Mouse (Mus musculus): ENCODE data around the gene Zpr1.
A peak's percentile ranks its signal among the peaks of the same experiment; 100 is the strongest.
"Not testable (repeated sequence)": the region's sequence is repeated elsewhere in the genome, so short reads cannot be mapped to it uniquely, and the experiment has no call there.

Gene Zpr1

DNA sequence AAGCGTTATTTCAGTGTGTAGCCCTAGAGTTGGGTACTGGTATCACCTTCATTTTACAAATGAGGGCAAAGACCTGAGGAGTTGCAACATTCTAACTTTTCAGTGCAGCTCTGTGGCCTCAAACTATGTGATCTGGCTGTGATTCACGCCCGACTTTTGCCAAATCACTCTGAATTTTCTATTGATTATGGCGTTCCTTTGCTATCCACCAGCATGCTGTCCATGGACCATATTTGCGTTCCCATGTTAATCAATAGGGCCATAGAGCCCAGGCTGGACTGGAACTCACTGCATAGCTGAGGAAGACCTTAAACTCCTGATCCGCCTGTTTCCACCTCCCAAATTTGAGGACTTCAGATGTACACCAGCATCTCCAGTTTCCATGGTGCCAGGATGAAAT is 13.8 kb upstream of the Zpr1 start:
- DNase-seq (ENCODE audit: inconsistent age in 2 of 2, low spot score in 1 of 2), result no peak

DNA sequence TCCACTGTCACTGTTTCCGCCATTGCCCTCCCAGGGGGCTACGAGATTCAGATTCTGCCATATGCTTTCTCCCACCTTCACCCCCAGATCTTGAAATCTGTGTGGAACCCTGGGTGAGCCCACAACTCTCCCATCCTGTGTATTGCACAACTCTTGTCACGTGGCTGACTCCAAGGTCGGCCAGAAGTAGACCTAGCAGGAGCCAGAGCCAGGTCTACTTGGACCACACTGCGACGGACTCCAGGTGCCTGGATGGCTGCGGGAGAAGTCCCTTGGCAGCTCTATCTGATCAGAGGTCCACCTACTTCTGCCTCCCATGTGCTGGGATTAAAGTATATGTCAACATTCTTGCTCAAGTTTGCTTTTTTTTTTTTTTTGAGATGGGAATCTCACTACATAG is 11.7 kb upstream of the Zpr1 start:
- peak; percentile 34 to 65 for DNase-seq (ENCODE audit: inconsistent age in 2 of 2, low spot score in 1 of 2)

DNA sequence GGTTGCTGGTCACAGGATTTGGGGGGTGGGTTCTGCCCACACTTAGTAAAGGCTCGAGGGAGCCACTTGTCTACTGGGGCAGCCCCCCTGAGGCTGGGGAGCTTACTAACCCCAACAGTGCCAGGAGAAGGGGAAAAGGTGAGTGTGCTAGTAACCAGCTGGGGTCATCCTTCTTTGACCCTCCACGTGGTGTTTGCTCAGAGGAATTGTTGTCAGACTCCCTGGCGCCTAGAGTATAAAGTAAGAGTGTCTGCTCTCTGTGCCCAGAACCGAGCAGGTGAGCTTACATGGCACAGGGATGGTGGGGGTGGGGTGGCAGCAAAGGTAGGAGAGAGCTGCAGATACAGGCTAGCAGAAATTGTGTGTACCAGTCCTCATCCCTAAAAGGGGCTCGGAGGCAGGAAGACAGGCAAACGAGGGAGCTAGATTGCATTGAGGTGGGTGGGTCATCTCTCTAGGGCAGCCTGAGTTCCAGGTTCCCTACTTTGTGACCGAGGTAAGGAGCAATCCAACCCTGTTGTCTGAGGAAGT is 4.5 kb upstream of the Zpr1 start, which contains the start of gene Apoa5:
Apoa5 (plus strand) TSS at position 291 of the 531 bp plus-strand sequence.
- DNase-seq (ENCODE audit: inconsistent age in 2 of 2, low spot score in 1 of 2), result no peak

DNA sequence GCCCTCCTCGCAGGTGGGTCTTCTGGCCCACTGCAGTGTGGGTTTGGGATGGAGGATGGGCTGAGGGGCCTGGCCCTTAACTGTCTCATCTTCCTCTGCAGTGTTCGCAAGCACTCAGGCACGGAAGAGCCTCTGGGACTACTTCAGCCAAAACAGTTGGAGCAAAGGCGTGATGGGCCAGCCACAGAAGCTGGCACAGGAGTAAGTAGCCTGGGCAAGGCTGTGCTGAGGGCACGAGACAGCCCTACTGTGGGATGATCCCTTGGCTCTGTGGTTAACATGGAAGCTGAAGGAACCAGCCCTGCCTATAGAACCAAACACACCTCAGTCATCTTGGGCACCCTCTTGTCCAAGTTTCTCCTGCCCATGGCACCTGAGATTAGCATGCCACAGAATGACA is 3.7 kb upstream of the Zpr1 start:
- DNase-seq (ENCODE audit: inconsistent age in 2 of 2, low spot score in 1 of 2), result no peak

DNA sequence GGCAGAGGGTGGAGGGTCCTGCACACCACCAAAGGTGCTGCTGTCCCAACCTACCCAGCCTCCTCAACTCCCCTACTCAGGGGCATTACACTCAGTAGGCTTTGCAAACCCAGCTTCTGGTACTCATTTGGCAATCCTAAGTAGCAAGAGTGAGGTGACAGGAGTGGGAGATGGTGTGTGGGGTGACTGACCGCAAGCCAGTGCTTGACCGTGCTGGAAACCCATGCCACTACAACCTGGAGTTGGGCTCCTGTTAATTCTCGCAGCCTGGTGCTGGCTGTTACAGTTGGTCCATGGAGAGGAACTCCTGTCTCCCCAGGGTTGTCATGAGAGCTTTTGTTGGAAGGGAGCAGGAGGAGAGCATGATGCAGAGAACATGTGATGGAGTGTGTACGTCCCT is 2.1 kb upstream of the Zpr1 start:
- no peak for DNase-seq (ENCODE audit: inconsistent age in 2 of 2, low spot score in 1 of 2)

DNA sequence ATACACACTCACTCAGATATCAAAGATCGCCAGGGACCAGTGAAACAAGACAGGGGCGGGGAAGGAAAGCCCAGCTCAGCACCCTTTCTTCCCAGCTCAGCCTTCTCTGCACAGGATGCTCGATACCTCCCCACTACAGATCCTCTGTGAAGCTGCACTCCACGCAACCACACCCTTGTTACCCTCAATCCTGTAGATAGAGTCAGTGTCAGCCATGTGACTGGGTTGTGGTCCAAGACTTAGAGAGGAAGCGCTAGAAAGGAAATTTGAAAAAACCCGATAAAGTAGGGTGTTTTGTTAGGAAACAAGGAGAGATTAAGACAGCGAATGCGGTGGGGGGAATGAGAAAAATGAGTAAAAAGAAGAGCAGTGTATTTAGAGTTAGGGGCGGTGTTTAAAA is 794 bp upstream of the Zpr1 start:
- no peak for DNase-seq (ENCODE audit: inconsistent age in 2 of 2, low spot score in 1 of 2)

DNA sequence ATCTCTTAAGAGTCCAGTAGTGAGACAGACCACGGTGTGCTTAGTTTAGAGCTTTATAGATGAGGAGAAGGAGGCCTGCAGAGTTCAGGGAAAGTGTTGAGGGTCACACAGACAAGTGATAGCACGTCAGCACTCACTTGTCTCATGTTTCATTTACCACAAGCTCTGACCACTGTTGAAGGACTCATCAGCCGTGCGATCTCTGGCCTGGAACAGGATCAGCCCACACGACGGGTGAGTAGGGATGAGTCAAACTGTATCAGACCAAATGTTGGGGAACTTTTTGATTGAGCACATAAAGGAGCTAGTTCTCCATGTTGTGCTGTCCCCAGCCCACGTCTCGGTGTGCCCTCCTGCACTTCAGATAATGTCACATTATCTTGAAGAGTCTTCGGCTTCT is 1.6 kb downstream of the Zpr1 start:
- no peak for DNase-seq (ENCODE audit: inconsistent age in 2 of 2, low spot score in 1 of 2)

DNA sequence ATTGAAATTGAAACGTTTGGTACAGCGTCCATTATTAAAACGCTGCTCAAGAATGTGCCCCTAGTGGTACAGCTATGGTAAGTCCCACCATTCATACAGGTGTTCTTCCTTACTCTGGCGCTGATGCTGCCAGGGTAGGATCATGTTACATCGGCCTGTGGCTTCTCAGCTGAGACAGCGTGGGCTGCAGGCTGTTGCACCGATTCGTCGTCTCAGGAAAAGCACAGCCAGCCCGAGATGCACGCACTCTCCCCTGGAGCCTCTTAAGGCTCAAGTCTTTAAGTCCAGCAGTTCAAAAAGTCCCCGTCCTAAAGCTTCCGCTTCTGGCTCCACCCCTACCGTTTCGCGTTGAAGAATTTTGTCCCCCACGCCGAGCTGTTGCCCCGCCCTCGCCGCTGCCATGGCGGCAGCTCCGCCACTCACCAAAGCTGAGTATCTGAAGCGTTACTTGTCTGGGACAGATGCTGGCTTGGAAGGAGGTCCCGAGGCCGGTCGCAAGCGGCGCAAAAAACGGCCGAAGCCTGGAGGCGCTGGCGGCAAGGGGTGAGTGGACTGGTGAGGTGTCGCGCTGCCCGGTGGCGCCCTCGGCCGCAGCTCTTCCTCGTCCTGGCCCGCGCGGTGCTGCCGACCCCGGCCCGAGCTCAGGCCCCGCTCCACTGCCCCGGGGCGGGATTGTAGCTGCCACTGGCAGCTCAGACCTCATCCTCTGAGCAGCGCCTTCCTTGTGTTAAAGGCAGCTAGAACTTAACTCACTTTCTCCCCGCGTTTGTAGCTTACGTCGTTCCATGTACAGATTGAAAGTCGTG is 10.0 kb downstream of the Zpr1 start, which contains the start of gene Bud13:
Bud13 (plus strand) TSS at position 378 of the 806 bp plus-strand sequence.
- peak; percentile 93 to 99 for DNase-seq (ENCODE audit: inconsistent age in 2 of 2, low spot score in 1 of 2)

DNA sequence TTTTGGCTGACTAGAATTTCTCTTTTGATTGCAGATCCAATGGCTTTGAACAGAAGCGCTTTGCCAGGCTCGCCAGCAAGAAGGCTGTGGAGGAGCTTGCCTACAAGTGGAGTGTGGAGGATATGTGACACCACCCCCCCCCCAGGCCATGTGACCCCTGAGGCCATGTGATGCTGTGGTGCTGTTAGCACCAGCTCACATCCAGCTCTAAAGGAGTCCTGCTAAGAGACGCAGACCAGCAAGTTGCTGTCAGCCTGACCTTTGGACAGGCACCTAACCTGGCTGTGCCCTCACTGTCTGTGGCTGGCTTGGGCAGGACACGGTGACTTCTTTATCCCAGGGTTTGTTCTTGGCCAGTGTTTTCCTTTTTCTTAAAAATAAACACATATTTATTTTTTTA is 25.5 kb downstream of the Zpr1 start:
- no peak for DNase-seq (ENCODE audit: inconsistent age in 2 of 2, low spot score in 1 of 2)

DNA sequence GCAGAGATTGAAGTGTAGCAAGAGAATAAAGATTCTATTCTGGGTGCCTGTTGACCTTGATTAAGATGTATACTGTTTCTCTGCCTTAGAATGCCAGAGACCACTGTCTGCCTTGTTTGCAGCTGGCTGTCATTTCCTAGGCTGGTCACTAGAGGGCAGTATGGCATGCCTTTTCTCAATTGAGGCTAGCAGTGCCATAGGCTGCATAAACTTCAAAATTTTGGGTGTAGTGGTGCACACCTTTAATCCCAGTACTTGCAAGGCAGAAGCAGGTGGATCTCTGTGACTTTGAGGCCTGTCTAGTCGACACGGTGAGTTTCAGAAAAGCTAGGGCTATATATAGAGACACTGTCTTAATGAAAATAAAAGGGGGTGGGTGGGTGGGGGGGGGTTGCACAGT is 29.3 kb downstream of the Zpr1 start:
- DNase-seq (ENCODE audit: inconsistent age in 2 of 2, low spot score in 1 of 2), result peak; percentile 23 to 77

DNA sequence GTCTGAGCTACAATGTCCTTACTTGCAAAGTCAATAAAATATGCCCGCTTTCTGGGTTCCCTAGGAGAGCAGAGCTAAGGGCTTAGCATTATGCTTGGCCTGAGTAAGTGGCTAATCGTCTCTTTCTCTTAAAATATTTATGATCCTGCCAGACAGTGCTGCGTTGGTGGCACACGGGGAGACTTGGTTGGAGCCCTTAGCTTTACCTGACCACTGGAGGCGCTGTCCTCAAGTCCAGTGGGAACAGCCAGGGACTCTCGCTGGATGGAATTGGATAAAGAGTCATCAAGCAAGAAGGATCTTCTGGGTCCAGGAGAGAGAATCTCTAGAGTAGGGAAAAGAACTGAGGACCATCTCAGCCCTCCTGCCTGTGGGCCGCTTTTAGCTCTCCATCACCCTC is 36.3 kb downstream of the Zpr1 start:
- peak in 1 of 2 experiments; percentile 52 for DNase-seq (ENCODE audit: inconsistent age in 2 of 2, low spot score in 1 of 2)

DNA sequence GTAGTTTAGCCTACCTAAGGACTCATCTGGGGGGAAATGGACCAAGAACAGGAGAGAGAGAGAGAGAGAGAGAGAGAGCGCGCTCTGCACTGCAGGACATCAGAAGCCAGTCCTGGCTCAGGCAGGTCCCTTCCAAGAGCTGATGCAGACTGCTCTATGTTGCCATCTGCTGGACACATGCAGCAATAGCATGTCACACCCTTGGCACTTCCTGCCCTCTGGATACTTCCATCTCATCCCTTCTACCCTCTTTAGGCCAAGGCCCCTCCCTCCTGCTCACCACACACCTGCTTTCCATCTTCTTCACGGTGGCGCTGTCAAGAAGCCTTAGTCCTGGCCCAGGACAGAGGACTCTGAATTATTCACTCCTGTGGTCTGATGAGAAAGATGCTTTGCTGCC is 41.6 kb downstream of the Zpr1 start:
- DNase-seq (ENCODE audit: inconsistent age in 2 of 2, low spot score in 1 of 2), result peak; percentile 64 to 88

DNA sequence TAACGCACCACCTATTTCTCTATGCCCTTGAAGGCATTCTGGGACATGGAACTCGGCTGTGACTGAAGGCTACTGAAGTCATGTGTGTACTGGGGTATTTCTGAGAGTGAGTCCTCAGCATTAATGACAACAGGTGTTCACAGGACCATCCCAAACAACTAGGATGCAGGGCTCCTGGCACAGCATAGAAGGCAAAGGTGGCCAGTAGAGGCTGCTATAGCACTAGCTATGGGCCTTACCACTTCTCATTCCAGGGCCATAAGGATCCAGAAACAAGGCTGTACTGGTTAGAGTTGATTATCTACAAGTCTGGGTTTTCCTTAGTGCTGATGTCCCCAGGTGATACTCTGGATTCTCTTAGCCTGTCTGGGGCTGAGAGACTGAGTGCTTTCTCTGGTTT is 42.1 kb downstream of the Zpr1 start:
- no peak for DNase-seq (ENCODE audit: inconsistent age in 2 of 2, low spot score in 1 of 2)

DNA sequence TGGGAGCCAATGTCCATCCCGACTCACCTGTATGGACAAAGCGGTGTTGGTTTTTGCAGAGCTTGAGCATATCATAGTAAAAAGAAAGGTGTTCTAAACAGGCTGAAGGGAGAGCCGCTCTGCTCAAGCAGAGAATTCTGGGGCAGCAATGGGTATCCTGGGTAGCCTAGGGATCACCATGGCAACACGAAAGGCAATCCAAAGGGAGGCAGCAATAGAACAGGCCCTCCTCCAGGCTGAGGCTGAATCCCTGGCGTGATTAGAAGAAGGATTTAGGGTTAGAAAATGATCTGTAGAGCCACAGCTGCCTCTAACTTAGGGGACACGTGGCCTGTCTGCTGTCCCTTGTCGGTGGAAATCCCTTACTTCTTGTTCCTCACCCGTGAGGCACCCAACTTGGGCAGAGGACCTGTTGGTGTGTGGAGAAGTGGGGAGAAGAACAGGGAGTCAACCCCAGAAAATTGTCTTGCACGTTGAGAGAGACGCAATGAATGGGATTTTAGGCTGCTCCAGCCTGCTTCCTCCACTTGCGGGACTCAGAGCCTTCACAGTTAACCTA is 43.0 kb downstream of the Zpr1 start:
- no peak for DNase-seq (ENCODE audit: inconsistent age in 2 of 2, low spot score in 1 of 2)

DNA sequence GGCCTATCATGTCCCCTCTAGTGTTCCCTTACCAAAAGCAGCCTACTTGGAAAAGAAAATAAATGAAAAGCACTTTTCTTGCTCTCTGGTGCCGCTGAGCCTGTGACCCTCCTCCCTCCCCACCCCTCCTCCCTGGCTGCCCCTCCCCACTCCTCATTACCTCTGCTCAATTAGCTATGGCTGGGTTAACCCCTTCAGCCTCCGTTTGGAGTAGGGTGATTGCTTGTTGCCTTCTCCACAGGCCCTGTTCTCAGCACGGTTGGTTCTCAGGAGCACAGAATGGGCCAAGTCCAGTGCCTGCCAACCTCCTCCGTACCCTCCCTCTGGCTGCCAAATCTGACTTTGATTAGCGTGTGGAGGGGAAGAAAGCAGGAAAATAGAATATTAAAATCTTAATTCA is 43.5 kb downstream of the Zpr1 start:
- no peak for DNase-seq (ENCODE audit: inconsistent age in 2 of 2, low spot score in 1 of 2)

DNA sequence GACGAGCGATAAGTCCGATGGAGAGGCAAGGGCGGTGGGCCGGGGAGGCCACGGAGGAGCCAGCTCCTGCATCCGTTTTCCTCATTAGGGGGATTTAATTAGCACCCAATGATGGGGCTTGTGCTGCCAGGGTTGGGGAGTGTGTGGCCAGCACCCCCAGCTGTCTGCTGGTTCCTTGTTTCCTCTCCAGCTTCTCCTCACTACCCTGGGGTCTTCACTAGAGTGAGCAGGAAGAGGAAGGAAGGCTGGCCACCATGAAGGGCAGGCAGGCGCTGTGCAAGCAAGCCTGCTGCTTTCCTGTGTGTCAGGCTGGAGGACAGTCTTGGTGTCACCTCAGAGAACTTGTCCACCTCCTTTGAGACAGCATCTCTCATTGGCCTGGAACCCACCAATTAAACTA is 44.0 kb downstream of the Zpr1 start:
- no peak for DNase-seq (ENCODE audit: inconsistent age in 2 of 2, low spot score in 1 of 2)

DNA sequence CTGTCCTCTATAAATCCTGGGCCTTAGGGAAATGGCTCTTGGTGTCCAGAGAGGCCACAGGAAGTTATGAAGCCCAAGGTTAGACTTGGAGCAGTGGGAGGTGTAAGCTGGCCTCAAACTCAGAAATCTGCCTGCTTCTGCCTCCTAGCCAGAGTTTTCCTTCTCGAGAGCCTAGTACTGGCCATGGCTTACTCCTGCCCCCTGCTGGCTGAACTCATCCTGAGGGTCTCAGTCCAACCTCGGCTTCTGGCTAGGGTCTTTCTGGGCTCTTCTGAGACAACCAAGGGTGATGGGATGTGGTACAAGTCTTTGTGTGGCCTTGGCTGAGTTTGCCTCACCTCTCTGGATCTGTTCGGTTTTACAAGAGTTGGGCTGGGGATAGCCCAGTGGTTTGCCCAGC is 45.1 kb downstream of the Zpr1 start:
- no peak for DNase-seq (ENCODE audit: inconsistent age in 2 of 2, low spot score in 1 of 2)

DNA sequence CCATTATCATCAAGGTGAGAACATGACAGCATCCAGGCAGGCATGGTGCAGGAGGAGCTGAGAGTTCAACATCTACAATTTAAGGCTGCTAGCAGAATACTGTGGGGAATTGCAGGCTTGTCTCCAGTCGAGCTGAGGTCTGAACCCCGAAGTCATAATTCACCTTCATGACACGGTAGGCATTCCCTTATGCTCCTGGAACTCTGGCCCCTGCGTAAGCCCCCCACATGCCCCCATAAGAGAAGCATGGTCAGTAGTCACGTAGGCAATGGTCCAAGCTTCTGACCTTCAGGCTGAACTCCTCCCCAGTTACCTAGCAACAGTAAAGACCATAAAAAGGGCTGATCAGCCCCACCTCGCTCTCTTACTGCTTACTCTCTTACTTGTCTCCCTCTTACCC is 47.0 kb downstream of the Zpr1 start, which contains the start of gene 4931429L15Rik:
4931429L15Rik (minus strand) TSS at position 101 of the 400 bp plus-strand sequence.
- DNase-seq (ENCODE audit: inconsistent age in 2 of 2, low spot score in 1 of 2), result not testable (repeated sequence)

DNA sequence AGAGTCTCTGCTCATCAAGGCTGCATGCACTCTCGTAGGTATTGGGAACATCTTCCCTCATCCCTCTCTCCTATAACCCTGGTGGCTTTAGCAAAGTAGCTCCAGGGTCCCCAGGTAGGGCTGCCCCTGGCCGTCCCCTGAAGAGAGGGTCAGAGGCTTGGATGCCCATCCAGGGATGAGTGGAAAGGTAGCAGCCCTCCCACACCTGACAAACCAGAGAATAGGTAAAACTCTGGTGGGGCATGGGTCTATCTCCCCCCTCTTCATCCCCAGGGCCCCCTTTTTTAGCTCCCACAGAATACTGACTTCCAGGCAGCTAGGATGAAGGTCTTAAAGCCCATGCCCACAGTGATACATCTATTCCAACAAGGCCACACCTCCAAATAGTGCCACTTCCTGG is 47.6 kb downstream of the Zpr1 start:
- no peak for DNase-seq (ENCODE audit: inconsistent age in 2 of 2, low spot score in 1 of 2)

DNA sequence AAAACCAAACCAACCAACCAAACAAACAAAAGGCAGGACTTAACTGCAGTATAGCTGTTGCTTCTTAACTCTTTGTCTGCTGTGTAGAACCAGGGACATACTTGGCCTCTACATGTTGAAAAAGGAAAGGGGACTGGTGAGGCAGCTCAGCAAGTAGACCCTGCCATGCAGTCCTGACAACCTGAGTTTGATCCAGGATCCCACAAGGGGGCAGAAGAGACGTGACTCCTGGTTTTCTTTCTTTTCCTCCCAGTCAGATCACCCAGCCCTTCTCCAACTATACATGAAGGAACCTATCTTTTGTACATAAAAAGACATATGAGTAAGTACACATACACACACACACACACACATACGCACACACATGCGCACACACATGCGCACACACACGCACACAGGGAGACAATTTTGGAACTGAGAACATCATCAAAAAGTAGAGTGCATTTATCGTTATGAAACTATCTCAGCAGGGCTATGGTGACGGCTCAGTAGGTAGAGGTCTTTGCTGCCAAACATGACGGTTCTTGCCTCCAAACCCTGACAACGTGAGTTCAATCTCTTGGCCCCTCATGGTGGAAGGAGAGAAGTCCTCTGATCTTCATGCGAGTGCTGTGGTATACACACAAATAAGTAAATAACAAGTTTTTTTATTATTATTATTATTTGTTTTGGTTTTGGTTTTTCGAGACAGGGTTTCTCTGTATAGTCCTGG is 54.0 kb downstream of the Zpr1 start:
- DNase-seq (ENCODE audit: inconsistent age in 2 of 2, low spot score in 1 of 2), result no peak

DNA sequence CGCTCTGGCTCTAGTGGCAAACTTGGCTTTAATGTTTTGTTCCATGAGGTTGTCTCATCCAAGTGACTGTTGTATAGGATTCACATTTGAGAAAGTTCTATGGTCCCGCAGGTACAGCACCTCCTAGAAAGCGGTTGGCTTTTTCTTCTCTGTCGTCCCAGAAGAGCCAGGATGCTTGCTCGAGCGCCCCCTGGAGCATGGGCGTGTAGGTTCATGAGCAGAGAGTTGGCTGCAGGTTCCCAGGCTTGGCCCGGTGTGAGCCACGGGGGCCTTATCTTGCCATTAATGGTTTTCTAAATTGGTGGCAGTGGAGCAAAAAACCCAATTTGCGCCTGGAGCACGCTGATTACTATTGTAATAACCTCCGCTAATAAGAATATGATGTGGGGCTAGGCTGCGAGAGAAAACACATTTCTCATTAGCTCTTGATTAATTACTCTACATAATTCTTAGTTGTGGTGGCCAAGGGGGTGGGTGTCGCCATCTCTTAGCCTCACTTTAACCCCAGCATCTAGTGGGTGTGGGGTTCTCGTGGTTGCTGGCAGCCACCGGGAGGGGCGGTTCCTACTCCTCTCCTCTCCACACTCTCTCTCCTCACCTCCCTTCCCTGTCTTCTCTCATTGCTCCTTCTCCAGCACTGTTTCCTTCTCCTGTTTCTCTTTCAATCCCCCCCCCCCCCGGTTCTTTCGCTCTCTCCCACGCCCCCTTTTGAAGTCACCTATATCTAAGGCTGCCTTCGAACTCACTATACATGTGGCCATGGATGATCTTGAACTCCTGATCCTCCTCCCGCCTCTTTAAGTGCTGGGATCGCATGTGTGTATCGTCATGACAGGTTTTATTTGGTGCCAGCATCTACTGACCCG is 55.1 kb downstream of the Zpr1 start:
- DNase-seq (ENCODE audit: inconsistent age in 2 of 2, low spot score in 1 of 2), result no peak

Data from adrenal gland, adult (tissue).